Mouse (Mus musculus): ENCODE data around the gene Pitpnc1. TPM values are rescaled to one million over a fixed set of nuclear protein-coding genes. Genes with fewer than 3 reads are reported as not detected.

The Pitpnc1 gene
- polyA plus RNA-seq, 1 experiment from 2014 or later, result 38.1 TPM

DNA sequence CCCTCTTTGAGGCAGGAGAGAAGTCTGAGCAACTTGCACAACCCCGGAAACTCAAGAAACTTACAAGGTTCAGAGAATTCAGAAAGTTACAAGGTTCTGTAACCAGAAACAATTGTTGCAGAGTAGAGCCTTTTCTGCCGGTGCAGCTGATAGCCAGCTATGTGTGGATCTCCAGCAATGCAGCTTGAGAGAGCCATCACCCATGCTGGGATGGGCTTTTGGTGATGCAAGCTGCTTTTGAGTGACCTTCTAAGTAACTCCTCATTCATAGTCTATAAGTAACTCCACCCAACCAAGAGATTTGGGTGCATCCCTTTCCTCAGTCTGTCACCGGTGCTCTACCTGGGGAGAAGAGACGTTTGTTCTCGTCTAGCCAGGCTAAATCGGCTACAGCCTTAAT is 232.0 kb downstream of the Pitpnc1 start:
- Histone ChIP-seq H3K4me1 (ENCODE audit: control insufficient read depth, insufficient read depth, low read length) (no peaks in the 10 kb centered on the region), H3K27ac (ENCODE audit: low read depth, low read length) (no peak overlapping the region), H3K9me3 (ENCODE audit: control insufficient read depth, low read length) (no peaks in the 10 kb centered on the region), H3K4me3 (ENCODE audit: low read depth, low read length) (no peak overlapping the region), H3K27me3 (ENCODE audit: control insufficient read depth, insufficient read depth, low read length) (no peaks in the 10 kb centered on the region), H3K36me3 (ENCODE audit: control insufficient read depth, insufficient read depth, low read length) (no peaks in the 10 kb centered on the region), H3K9ac (ENCODE audit: low read length) (no peak overlapping the region), H3K4me2 (ENCODE audit: low read depth) (no peak overlapping the region)
- DNase-seq (ENCODE audit: low spot score) (no peak), ATAC-seq (ENCODE audit: insufficient read depth, low FRiP score, low TSS enrichment) (no peak)
- WGBS, result 94% methylated on average over 6 of the region's 6 CpGs

- Histone ChIP-seq H3K4me1 (ENCODE audit: control insufficient read depth, insufficient read depth, low read length) (no peaks in the 10 kb centered on the region), H3K36me3 (ENCODE audit: control insufficient read depth, insufficient read depth, low read length) (no peaks in the 10 kb centered on the region), H3K4me2 (ENCODE audit: low read depth) (no peak overlapping the region), H3K27me3 (ENCODE audit: control insufficient read depth, insufficient read depth, low read length) (no peaks in the 10 kb centered on the region), H3K9me3 (ENCODE audit: control insufficient read depth, low read length) (no peaks in the 10 kb centered on the region), H3K4me3 (ENCODE audit: low read depth, low read length) (no peak overlapping the region), H3K9ac (ENCODE audit: low read length) (no peak overlapping the region), H3K27ac (ENCODE audit: low read depth, low read length) (no peak overlapping the region)
- 95% methylated on average over 4 of the region's 4 CpGs for WGBS
- no peak for ATAC-seq (ENCODE audit: insufficient read depth, low FRiP score, low TSS enrichment)
- DNase-seq (ENCODE audit: low spot score), result no peak
Measured at GRCm38 (mm10) chr11:107237532-107237931, 233.0 kb downstream of the Pitpnc1 start.

DNA sequence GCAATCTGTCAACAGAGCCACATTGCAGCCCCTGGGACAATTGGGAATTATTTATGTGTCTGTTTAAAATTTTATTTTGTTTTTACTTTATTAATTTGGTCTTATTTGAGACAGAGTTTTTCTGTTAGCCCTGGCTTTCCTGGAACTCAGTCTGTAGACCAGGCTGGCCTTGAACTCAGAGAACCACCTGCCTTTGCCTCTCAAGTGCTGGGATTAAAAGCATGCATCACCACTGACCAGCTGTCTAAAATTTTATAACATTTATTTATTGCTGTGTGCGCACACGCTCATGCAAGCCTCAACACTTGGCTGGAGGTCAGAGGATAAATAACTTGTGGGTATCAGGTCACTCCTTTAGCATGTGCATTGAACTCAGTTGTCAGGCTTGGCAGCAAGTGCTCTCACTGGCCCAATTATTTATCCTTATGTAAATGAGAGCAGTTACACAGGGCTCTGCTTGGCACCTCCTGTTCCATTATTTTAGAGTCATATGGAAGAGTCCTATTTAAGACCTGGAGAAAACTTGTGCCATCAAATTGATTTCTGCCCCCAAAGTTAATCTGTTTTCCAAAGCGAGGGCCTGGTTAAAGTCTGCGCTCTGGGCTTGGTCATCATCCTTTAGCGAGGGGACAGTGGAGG is 237.1 kb downstream of the Pitpnc1 start:
- 77% methylated on average over 5 of the region's 5 CpGs for WGBS
- DNase-seq (ENCODE audit: low spot score) (no peak), ATAC-seq (ENCODE audit: insufficient read depth, low FRiP score, low TSS enrichment) (no peak)
- Histone ChIP-seq H3K4me2 (ENCODE audit: low read depth) (no peak overlapping the region), H3K9me3 (ENCODE audit: control insufficient read depth, low read length) (no peaks in the 10 kb centered on the region), H3K36me3 (ENCODE audit: control insufficient read depth, insufficient read depth, low read length) (peaks cover 2% of the 10 kb centered on the region; the same call in 1 of the 2 replicates), H3K4me3 (ENCODE audit: low read depth, low read length) (no peak overlapping the region), H3K27ac (ENCODE audit: low read depth, low read length) (no peak overlapping the region), H3K27me3 (ENCODE audit: control insufficient read depth, insufficient read depth, low read length) (no peaks in the 10 kb centered on the region), H3K4me1 (ENCODE audit: control insufficient read depth, insufficient read depth, low read length) (no peaks in the 10 kb centered on the region), H3K9ac (ENCODE audit: low read length) (no peak overlapping the region)

- H3K36me3 ChIP-seq (ENCODE audit: control insufficient read depth, insufficient read depth, low read length), result peaks cover 2% of the 10 kb centered on the region; the same call in 1 of the 2 replicates
- no peak for ATAC-seq (ENCODE audit: insufficient read depth, low FRiP score, low TSS enrichment)
Measured at GRCm38 (mm10) chr11:107230128-107230527, 240.4 kb downstream of the Pitpnc1 start.

DNA sequence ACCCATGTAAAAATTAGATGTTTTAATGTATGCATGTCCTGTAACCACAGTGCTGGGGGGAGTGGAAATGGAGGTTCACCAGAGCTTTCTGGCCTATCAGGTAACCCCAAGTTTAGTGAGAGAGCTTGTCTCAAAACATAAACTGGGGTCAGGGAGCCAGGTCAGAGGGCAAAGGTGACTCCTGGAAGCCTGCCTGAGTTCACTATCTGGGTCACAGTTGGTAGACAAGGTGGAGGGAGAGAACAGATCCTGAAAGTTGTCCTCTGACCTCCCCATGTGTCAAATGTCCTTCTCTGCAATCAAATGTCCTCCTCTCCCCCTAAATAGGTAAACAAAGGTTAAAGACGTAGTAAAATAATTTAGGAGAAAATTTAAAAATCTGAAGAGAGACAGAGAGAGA is 244.1 kb downstream of the Pitpnc1 start:
- no peaks in the 10 kb centered on the region for H3K36me3 ChIP-seq (ENCODE audit: control insufficient read depth, insufficient read depth, low read length)
- no peaks in the 10 kb centered on the region for H3K9me3 ChIP-seq (ENCODE audit: control insufficient read depth, low read length)
- WGBS, result 96% methylated on average over 1 of the region's 1 CpGs
- no peak overlapping the region for H3K4me2 ChIP-seq (ENCODE audit: low read depth)
- no peak for DNase-seq (ENCODE audit: low spot score)
- no peak for ATAC-seq (ENCODE audit: insufficient read depth, low FRiP score, low TSS enrichment)
- H3K9ac ChIP-seq (ENCODE audit: low read length), result no peak overlapping the region
- H3K4me1 ChIP-seq (ENCODE audit: control insufficient read depth, insufficient read depth, low read length), result no peaks in the 10 kb centered on the region
- H3K4me3 ChIP-seq (ENCODE audit: low read depth, low read length), result no peak overlapping the region
- H3K27me3 ChIP-seq (ENCODE audit: control insufficient read depth, insufficient read depth, low read length), result no peaks in the 10 kb centered on the region
- no peak overlapping the region for H3K27ac ChIP-seq (ENCODE audit: low read depth, low read length)

More at GRCm38 (mm10) chr11:107230128-107230527, 240.4 kb downstream of the Pitpnc1 start:
- Histone ChIP-seq H3K4me2 (ENCODE audit: low read depth) (no peak overlapping the region), H3K4me3 (ENCODE audit: low read depth, low read length) (no peak overlapping the region), H3K27me3 (ENCODE audit: control insufficient read depth, insufficient read depth, low read length) (no peaks in the 10 kb centered on the region), H3K9ac (ENCODE audit: low read length) (no peak overlapping the region), H3K4me1 (ENCODE audit: control insufficient read depth, insufficient read depth, low read length) (no peaks in the 10 kb centered on the region), H3K9me3 (ENCODE audit: control insufficient read depth, low read length) (no peaks in the 10 kb centered on the region), H3K27ac (ENCODE audit: low read depth, low read length) (no peak overlapping the region)
- DNase-seq (ENCODE audit: low spot score), result no peak
- whole genome bisulfite sequencing, result 61% methylated on average over 10 of the region's 10 CpGs

DNA sequence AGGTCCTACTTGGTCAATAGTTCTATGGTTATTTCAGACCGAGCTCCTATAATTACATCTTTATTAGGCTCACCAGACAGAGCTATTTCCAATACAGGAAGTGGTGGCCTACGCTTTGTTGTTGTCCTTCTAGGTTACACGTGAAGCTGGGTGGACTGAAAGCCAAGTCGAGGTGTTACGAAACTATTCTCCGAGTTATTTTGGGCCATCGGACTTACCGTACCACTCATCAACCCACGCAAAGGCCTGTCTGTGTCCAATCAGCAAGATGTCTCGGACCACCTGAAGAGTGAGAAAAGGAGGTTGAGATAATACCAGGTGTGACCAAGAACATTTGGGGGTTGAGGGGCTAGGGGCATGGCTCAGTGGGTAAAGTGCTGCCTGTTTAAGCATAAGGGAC is 244.5 kb downstream of the Pitpnc1 start:
- H3K9me3 ChIP-seq (ENCODE audit: control insufficient read depth, low read length), result no peaks in the 10 kb centered on the region
- H3K27me3 ChIP-seq (ENCODE audit: control insufficient read depth, insufficient read depth, low read length), result no peaks in the 10 kb centered on the region
- no peak overlapping the region for H3K4me3 ChIP-seq (ENCODE audit: low read depth, low read length)
- no peak overlapping the region for H3K27ac ChIP-seq (ENCODE audit: low read depth, low read length)
- no peak for DNase-seq (ENCODE audit: low spot score)
- no peaks in the 10 kb centered on the region for H3K36me3 ChIP-seq (ENCODE audit: control insufficient read depth, insufficient read depth, low read length)
- no peak for ATAC-seq (ENCODE audit: insufficient read depth, low FRiP score, low TSS enrichment)
- H3K4me2 ChIP-seq (ENCODE audit: low read depth), result no peak overlapping the region
- 95% methylated on average over 10 of the region's 10 CpGs for WGBS
- no peaks in the 10 kb centered on the region for H3K4me1 ChIP-seq (ENCODE audit: control insufficient read depth, insufficient read depth, low read length)
- no peak overlapping the region for H3K9ac ChIP-seq (ENCODE audit: low read length)

- Histone ChIP-seq H3K4me2 (ENCODE audit: low read depth) (no peak overlapping the region), H3K9ac (ENCODE audit: low read length) (no peak overlapping the region), H3K27me3 (ENCODE audit: control insufficient read depth, insufficient read depth, low read length) (no peaks in the 10 kb centered on the region), H3K4me3 (ENCODE audit: low read depth, low read length) (no peak overlapping the region), H3K9me3 (ENCODE audit: control insufficient read depth, low read length) (no peaks in the 10 kb centered on the region), H3K36me3 (ENCODE audit: control insufficient read depth, insufficient read depth, low read length) (no peaks in the 10 kb centered on the region), H3K27ac (ENCODE audit: low read depth, low read length) (no peak overlapping the region), H3K4me1 (ENCODE audit: control insufficient read depth, insufficient read depth, low read length) (no peaks in the 10 kb centered on the region)
- 84% methylated on average over 5 of the region's 5 CpGs for WGBS
- ATAC-seq (ENCODE audit: insufficient read depth, low FRiP score, low TSS enrichment) (no peak), DNase-seq (ENCODE audit: low spot score) (no peak)
Measured at GRCm38 (mm10) chr11:107225301-107225700, 245.2 kb downstream of the Pitpnc1 start.

GRCm38 (mm10) chr11:107223667-107224214 is 246.8 kb downstream of the Pitpnc1 start:
- Histone ChIP-seq H3K9ac (ENCODE audit: low read length) (no peak overlapping the region), H3K36me3 (ENCODE audit: control insufficient read depth, insufficient read depth, low read length) (no peaks in the 10 kb centered on the region), H3K27me3 (ENCODE audit: control insufficient read depth, insufficient read depth, low read length) (no peaks in the 10 kb centered on the region), H3K4me3 (ENCODE audit: low read depth, low read length) (no peak overlapping the region), H3K4me2 (ENCODE audit: low read depth) (no peak overlapping the region), H3K4me1 (ENCODE audit: control insufficient read depth, insufficient read depth, low read length) (no peaks in the 10 kb centered on the region), H3K27ac (ENCODE audit: low read depth, low read length) (no peak overlapping the region), H3K9me3 (ENCODE audit: control insufficient read depth, low read length) (no peaks in the 10 kb centered on the region)
- DNase-seq (ENCODE audit: low spot score), result no peak
- 78% methylated on average over 8 of the region's 8 CpGs for WGBS
- ATAC-seq (ENCODE audit: insufficient read depth, low FRiP score, low TSS enrichment), result no peak

DNA sequence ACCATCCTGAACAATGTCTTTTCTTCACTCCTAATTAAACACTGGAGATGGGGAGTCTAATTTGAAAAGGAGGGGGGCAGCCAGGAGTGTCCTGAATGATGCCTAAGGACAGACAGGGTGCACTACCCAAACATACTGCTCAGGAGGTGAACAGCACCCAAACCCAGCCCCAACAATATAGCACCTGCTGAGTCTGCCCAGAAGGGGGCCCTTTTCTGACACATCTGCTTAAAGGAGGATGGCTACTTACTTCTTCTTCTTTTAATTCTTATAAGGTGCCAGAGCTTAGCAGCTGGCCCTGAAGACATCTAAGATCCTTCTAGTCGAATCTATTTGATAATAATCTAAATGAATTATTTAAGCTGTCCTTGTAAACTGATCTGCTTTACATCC is 247.3 kb downstream of the Pitpnc1 start:
- H3K9me3 ChIP-seq (ENCODE audit: control insufficient read depth, low read length), result no peaks in the 10 kb centered on the region
- no peaks in the 10 kb centered on the region for H3K4me1 ChIP-seq (ENCODE audit: control insufficient read depth, insufficient read depth, low read length)
- WGBS, result 90% methylated on average over 1 of the region's 1 CpGs

More for the DNA sequence above, 247.3 kb downstream of the Pitpnc1 start:
- ATAC-seq (ENCODE audit: insufficient read depth, low FRiP score, low TSS enrichment), result no peak
- Histone ChIP-seq H3K36me3 (ENCODE audit: control insufficient read depth, insufficient read depth, low read length) (no peaks in the 10 kb centered on the region), H3K4me3 (ENCODE audit: low read depth, low read length) (no peak overlapping the region), H3K9ac (ENCODE audit: low read length) (no peak overlapping the region), H3K27ac (ENCODE audit: low read depth, low read length) (no peak overlapping the region), H3K27me3 (ENCODE audit: control insufficient read depth, insufficient read depth, low read length) (no peaks in the 10 kb centered on the region), H3K4me2 (ENCODE audit: low read depth) (no peak overlapping the region)
- no peak for DNase-seq (ENCODE audit: low spot score)

All from neural tube, embryonic 11.5 days (tissue).